Mouse (Mus musculus): ENCODE data around the gene Usp24. TPM values are rescaled to one million over a fixed set of nuclear protein-coding genes. Genes with fewer than 3 reads are reported as not detected.

The Usp24 gene
- polyA plus RNA-seq, 1 experiment = 64.0 TPM

DNA sequence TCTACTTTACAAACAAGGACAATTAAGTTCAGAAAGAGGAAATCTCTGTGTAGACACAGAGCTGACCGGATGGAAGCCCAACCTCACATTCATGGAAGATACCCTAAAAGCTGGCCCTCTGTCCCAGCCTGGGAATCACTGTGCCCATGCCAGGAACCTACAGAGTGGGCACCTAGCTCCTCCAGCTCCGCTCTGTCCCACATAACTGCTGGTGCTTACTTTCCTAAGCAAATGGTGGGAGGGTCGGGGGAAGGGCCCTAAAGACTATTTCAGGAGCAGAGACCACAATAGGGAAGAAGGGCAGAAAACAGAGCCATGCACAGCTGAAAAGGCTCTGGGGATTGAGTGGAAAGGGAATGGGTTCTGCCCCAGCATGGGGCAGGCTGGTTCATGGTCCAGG, 164.5 kb downstream of the Usp24 start:
- TF ChIP-seq CTCF (IDR thresholded peaks at IDR 0.05; ENCODE audit: low read depth, low read length) (no peak), EP300 (IDR thresholded peaks at IDR 0.05; ENCODE audit: insufficient read depth, low read depth, low read length) (no peak), POLR2A (IDR thresholded peaks at IDR 0.05; ENCODE audit: insufficient read depth, low read length) (no peak)
- H3K27ac ChIP-seq (ENCODE audit: insufficient read depth, low read length) = no peak overlapping the region
- H3K9me3 ChIP-seq (replicated peaks; ENCODE audit: control insufficient read depth, insufficient read depth, low read length, poor library complexity, severe bottlenecking) = no peaks in the 10 kb centered on the region
- H3K36me3 ChIP-seq (ENCODE audit: control insufficient read depth, insufficient read depth, low read length, poor library complexity, severe bottlenecking) = no peaks in the 10 kb centered on the region
- no peak overlapping the region for H3K4me3 ChIP-seq (ENCODE audit: low read depth, low read length)
- no peaks in the 10 kb centered on the region for H3K27me3 ChIP-seq (ENCODE audit: control insufficient read depth, insufficient read depth, low read length, poor library complexity, severe bottlenecking)
- H3K9ac ChIP-seq (ENCODE audit: low read depth, poor library complexity, severe bottlenecking) = no peak overlapping the region
- no peaks in the 10 kb centered on the region for H3K4me1 ChIP-seq (ENCODE audit: control insufficient read depth, insufficient read depth, low read length)

DNA sequence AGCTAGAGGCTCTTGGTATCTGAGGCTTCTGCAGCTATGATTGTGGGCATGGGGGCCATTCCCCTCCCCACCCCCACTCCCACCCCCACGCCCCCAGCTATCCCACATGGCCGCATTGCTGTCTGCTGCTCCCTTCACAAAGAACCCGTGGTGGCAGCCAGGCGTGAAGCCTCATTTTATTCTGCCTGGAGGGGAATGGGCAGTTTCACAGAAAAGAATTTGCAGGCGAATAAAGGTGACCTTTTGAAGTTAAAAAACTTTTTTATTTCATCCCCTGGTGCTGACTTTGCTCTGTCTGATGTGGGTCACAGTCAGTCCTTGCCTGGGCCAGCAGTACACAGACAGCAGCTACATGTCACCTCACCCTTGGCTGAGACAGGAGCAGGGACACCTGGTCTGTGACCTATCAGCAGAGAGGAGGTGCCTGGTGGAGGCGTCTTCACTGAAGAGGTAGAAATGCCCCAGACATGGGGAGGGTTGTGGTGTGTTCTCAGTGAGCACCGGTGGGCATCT, 167.3 kb downstream of the Usp24 start:
- TF ChIP-seq CTCF (IDR thresholded peaks at IDR 0.05; ENCODE audit: low read depth, low read length) = no peak
- TF ChIP-seq EP300 (IDR thresholded peaks at IDR 0.05; ENCODE audit: insufficient read depth, low read depth, low read length) = no peak
- TF ChIP-seq POLR2A (IDR thresholded peaks at IDR 0.05; ENCODE audit: insufficient read depth, low read length) = no peak
- H3K9me3 ChIP-seq (replicated peaks; ENCODE audit: control insufficient read depth, insufficient read depth, low read length, poor library complexity, severe bottlenecking) = no peaks in the 10 kb centered on the region
- H3K4me3 ChIP-seq (ENCODE audit: low read depth, low read length) = no peak overlapping the region
- no peak overlapping the region for H3K27ac ChIP-seq (ENCODE audit: insufficient read depth, low read length)
- no peaks in the 10 kb centered on the region for H3K4me1 ChIP-seq (ENCODE audit: control insufficient read depth, insufficient read depth, low read length)
- no peak overlapping the region for H3K9ac ChIP-seq (ENCODE audit: low read depth, poor library complexity, severe bottlenecking)
- no peaks in the 10 kb centered on the region for H3K27me3 ChIP-seq (ENCODE audit: control insufficient read depth, insufficient read depth, low read length, poor library complexity, severe bottlenecking)
- H3K36me3 ChIP-seq (ENCODE audit: control insufficient read depth, insufficient read depth, low read length, poor library complexity, severe bottlenecking) = no peaks in the 10 kb centered on the region

DNA sequence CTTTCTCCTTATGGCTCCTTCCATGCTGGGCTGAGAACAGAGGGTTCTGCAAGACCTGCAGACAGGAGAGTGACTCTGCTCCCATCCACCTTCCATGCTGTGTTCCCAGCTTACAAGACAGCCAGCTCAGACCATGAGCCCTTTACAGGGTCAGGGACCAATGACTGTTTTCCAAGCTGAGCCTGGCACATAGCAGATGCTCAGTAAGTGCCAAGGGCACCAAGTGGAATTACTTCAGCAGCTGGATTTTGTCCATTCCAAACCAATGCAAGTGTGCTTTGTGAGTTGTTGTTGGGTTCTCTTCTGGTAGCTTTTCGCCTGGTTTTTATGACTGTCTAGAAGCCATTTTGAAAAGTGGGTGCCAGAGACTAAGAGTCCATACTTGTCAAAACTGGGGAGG, 167.8 kb downstream of the Usp24 start:
- Histone ChIP-seq H3K4me3 (ENCODE audit: low read depth, low read length) (no peak overlapping the region), H3K27me3 (ENCODE audit: control insufficient read depth, insufficient read depth, low read length, poor library complexity, severe bottlenecking) (no peaks in the 10 kb centered on the region), H3K36me3 (ENCODE audit: control insufficient read depth, insufficient read depth, low read length, poor library complexity, severe bottlenecking) (no peaks in the 10 kb centered on the region), H3K27ac (ENCODE audit: insufficient read depth, low read length) (no peak overlapping the region), H3K9ac (ENCODE audit: low read depth, poor library complexity, severe bottlenecking) (no peak overlapping the region), H3K9me3 (replicated peaks; ENCODE audit: control insufficient read depth, insufficient read depth, low read length, poor library complexity, severe bottlenecking) (no peaks in the 10 kb centered on the region), H3K4me1 (ENCODE audit: control insufficient read depth, insufficient read depth, low read length) (no peaks in the 10 kb centered on the region)
- no peak for TF ChIP-seq EP300 (IDR thresholded peaks at IDR 0.05; ENCODE audit: insufficient read depth, low read depth, low read length)
- TF ChIP-seq CTCF (IDR thresholded peaks at IDR 0.05; ENCODE audit: low read depth, low read length) = no peak
- TF ChIP-seq POLR2A (IDR thresholded peaks at IDR 0.05; ENCODE audit: insufficient read depth, low read length) = no peak

GRCm38 (mm10) chr4:106490620-106491019, 174.6 kb downstream of the Usp24 start:
- Histone ChIP-seq H3K36me3 (ENCODE audit: control insufficient read depth, insufficient read depth, low read length, poor library complexity, severe bottlenecking) (no peaks in the 10 kb centered on the region), H3K9ac (ENCODE audit: low read depth, poor library complexity, severe bottlenecking) (no peak overlapping the region), H3K27me3 (ENCODE audit: control insufficient read depth, insufficient read depth, low read length, poor library complexity, severe bottlenecking) (no peaks in the 10 kb centered on the region), H3K9me3 (replicated peaks; ENCODE audit: control insufficient read depth, insufficient read depth, low read length, poor library complexity, severe bottlenecking) (no peaks in the 10 kb centered on the region), H3K4me1 (ENCODE audit: control insufficient read depth, insufficient read depth, low read length) (no peaks in the 10 kb centered on the region), H3K27ac (ENCODE audit: insufficient read depth, low read length) (no peak overlapping the region), H3K4me3 (ENCODE audit: low read depth, low read length) (no peak overlapping the region)
- TF ChIP-seq CTCF (IDR thresholded peaks at IDR 0.05; ENCODE audit: low read depth, low read length) (no peak), POLR2A (IDR thresholded peaks at IDR 0.05; ENCODE audit: insufficient read depth, low read length) (no peak), EP300 (IDR thresholded peaks at IDR 0.05; ENCODE audit: insufficient read depth, low read depth, low read length) (no peak)

Other genes with a start within 250 kb of the Usp24 start
- 1.2 and 1.3 TPM in 2 replicates for gene Pcsk9, start 148.1 kb downstream of the Usp24 start, polyA plus RNA-seq (2011; ENCODE audit: insufficient read depth, insufficient read length, low read depth, missing spikeins)
- gene Bsnd, start 176.1 kb downstream of the Usp24 start, polyA plus RNA-seq (2011; ENCODE audit: insufficient read depth, insufficient read length, low read depth, missing spikeins) = not detected in 2 replicates
- gene Dhcr24, start 244.8 kb downstream of the Usp24 start, polyA plus RNA-seq (2011; ENCODE audit: insufficient read depth, insufficient read length, low read depth, missing spikeins) = 77.5 and 85.2 TPM in 2 replicates